Mouse (Mus musculus) megakaryocyte progenitor cell, adult 5-6 weeks (primary cell): ENCODE data around the gene Adam22. TPM values are rescaled to one million over a fixed set of nuclear protein-coding genes. Genes with fewer than 3 reads are reported as not detected.
A peak's percentile ranks its signal among the peaks of the same experiment; 100 is the strongest.
"Not testable (repeated sequence)": the region's sequence is repeated elsewhere in the genome, so short reads cannot be mapped to it uniquely, and the experiment has no call there.

Experiments used
- ATAC-seq: replicated peaks from 2 replicates; pipeline ENCODE4 v1.8.0; 2016; ENCODE audit warnings: mild to moderate bottlenecking, moderate TSS enrichment, inconsistent platforms; ENCODE audit not compliant: poor library complexity
- total RNA-seq, 2 experiments: library from RNA; stranded (forward) in 1 of 2; stranded (reverse) in 1 of 2; fragments of 157-497, 149-512 nt in 1 of 2; fragments of 200-1000 nt in 1 of 2; gene quantifications; 2 replicates each; pipeline versions ENCODE4 v1.2.3 to v1.2.4; 2015 to 2017

Gene Adam22
- total RNA-seq, 2 experiments from 2014 or later, result 0.33 to 2.6 TPM

DNA sequence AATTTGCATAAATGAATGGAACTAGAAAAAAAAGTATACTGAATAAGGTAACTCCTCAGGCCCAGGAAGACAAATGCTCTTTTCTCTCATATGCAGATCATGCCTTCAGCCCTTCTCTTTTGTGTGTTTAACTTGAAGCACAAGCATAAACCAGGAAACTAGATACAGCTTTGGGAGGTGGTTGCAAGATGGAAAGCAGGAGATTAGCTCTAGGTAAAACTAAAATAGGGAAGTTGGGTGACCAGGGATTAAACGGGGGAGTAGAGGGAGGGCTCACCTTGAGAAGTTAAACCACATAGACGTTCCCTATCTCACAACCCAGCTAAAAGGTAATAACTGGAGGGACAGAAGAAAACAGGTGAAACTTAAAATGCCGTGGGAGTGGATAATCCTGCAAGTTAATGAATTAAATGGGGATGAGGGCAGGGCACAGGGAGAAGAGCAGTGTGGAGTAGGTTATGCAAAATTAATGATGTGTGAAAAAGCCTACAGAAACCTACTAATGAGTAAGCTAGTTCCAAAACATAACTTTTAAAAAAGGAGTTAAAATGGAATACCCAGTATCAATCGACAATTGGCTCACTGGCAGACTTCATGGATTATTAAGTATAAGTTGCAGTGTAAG lies 40.2 kb downstream of the Adam22 start:
- ATAC-seq, result no peak

DNA sequence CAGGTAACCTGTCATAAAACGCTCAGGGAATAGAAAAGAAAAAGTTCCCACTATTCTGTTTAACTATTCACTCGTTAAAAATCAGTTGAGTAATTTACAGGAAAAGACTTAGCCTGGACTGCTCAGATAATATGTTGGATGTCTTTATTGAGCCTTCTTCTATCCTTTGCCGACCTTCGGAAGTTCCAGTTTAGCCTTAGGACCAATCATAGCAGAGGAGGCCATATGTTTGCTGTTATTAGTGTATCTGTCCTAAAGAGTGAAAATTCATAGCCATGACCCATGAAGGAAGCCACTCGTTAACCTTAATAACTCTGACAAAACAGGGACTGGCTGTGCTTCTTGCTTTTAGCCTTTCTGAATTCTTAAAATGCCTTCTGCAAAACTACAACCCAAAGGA lies 41.3 kb downstream of the Adam22 start:
- no peak for ATAC-seq

DNA sequence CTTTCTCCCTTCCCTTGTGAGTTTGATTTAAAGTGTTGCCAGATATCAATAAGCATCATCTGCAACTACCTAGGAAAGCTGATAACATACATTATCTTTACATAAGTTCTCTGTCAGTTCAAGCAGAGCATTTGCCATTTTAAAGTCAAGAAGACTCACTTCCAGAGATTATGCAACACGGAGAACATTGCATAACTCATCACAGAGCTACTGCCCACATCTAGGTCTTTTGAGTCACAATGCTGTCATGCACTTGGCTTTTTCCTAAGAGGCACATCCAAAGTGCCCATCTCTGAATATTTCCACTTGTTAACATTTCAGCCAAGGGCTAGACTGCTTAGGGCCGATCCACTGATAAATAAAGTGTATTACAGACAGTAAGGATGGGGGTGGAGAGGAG lies 55.6 kb downstream of the Adam22 start:
- peak; percentile 91 for ATAC-seq

- no peak for ATAC-seq
Observed at GRCm38 (mm10) chr5:8310907-8311306, 57.1 kb downstream of the Adam22 start.

GRCm38 (mm10) chr5:8297719-8298419 lies 70.1 kb downstream of the Adam22 start:
- no peak for ATAC-seq

DNA sequence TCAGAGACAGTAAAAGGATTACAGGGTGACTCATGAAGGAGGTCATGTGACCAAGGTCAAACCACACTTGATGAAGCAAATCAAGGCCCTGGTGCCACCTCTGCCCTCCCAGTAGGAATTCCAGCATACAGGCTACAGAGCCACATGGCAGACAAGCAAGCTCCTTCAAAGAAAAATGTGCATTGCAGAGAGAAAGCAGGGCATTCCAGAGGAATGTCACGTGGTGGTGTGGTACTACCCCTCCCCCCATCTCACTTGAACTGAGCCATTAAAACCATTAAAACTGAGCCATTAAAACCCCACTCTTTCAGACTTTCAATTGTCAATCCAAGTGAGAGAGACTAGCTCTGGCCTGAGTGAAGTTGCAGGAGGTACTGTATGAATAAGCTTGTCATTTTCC lies 74.7 kb downstream of the Adam22 start:
- no peak for ATAC-seq

- ATAC-seq, result no peak
Observed at GRCm38 (mm10) chr5:8291496-8291895, 76.5 kb downstream of the Adam22 start.

DNA sequence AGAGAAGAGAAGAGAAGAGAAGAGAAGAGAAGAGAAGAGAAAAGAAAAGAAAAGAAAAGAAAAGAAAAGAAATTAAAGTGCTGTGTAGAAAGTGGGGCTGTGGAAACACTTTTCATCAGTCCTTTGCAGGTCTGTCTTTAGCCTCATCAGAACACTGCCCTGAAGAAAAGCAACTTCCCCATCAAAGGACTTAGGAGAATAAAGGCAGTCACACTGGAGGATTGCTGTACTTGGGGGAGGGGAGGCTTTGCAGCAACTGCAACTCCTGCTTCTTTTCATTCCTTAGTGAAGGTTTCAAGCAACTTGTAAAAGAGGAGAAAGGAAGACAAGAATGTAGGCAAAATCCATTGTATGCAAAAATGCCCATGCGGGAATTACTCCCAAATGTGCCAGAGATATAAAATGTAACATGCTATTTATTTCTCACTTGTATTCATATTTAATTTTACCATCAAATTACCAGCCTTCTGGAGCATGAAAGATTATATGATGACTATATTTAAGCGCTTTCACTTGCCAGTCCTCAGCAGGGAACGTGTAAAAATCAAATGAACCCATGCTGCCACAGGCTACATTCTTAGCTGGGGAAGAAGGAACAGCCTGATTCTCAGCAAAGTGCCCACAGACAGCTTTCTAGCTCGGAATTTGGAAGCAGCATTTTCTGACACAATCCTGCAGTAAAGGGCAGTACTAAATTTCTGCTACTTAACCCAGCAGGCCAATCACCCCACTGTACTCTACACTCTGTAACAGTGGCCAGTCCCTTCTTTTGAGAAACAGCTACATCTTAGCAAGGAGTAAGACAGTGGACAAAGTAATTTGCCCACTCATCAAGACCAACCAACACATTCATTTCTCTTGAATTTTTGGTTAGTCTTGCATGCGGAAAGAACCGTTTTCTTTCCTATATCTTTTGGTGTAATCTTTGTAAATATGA lies 78.0 kb downstream of the Adam22 start:
- no peak for ATAC-seq

DNA sequence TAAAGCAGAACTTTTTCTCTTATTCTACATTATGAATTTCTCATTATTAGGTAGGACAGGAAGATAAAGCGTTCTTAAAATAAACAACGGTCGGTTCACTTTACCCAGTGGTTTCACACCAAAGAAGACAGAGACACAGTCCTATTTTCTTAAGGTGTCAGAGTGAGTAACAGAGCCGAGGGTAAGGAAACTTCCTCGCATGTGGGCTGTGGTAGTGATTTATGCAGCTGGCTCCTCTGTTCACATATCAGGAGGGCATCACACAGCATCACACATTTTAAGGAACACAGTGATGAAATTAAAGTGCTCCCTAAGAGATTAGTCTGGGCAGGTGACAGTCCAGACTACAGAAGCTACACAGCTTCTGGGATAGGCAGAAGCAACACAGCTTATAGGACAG lies 83.8 kb downstream of the Adam22 start:
- ATAC-seq, result no peak

DNA sequence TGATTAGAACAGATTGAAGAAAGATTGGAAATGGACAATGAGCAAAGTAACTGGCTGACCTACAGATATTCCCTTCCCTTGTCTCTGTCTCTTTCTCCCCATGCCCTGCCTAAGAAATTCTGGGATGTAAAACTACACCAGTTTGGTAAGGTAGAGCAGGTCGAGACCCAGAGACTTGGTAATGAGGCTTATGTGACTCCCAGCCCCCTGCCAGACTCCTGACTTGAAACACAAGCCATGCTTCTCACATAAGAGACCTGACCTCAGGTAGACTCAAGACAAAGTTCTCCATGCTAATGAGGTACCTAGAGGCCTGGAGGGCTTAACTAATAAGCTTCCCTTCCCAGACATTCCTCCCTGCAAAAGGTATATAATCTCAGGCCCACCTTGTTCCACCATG lies 91.8 kb downstream of the Adam22 start:
- ATAC-seq, result no peak

- no peak for ATAC-seq
Observed at GRCm38 (mm10) chr5:8257366-8257765, 110.6 kb downstream of the Adam22 start.

- peak; percentile 95 for ATAC-seq
Observed at GRCm38 (mm10) chr5:8256487-8256886, 111.5 kb downstream of the Adam22 start.

GRCm38 (mm10) chr5:8244696-8245095 lies 123.3 kb downstream of the Adam22 start:
- no peak for ATAC-seq

DNA sequence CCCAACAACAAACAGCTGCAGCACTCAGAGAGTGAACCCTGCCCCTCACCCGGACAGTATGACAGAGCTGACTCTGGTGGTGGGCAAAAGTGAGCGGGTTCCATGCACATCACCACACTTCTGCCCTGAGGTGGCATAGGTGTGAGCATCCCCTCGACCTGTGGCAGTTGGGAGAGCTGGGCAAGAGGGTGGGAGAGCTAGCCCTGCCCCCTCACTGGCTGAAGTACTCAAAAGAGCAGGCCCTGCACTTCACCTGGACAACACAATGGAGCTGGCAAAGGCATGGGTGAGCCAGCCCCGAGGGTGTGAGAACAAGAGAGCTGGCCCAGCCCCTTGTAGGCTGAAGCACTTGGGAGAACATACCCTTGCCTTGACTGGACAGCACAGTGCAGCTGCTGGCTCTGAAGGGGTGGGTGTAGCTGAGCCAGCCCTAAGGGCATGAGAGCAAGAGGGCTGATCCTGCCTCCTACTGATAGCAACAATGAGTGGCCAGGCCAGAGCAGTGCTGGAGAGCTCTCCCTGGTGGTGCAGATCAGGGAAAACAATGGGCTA lies 124.8 kb downstream of the Adam22 start:
- ATAC-seq, result peak; percentile 64; the same call in 1 of the 2 replicates

- no peak for ATAC-seq
Observed at GRCm38 (mm10) chr5:8242660-8243059, 125.3 kb downstream of the Adam22 start.

GRCm38 (mm10) chr5:8227073-8227472 lies 140.9 kb downstream of the Adam22 start:
- ATAC-seq, result no peak

DNA sequence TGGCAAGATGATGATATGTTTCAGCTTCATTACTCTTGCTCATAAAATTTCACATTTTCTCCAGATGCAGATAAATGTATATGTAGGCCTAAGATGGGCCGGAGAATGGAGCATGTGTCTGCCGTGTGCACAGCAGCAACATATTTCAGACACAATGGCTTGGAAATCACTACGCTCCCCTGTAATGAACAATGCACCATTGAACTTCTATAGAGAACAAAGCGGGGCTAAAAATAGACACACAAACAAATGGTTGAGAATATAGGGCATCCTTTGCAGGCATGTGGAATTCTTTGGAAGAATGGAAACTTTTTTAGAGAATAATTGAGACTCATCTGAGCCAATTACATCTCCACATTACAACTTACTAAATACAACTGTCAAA lies 143.6 kb downstream of the Adam22 start:
- ATAC-seq, result no peak

GRCm38 (mm10) chr5:8223597-8224320 lies 144.2 kb downstream of the Adam22 start:
- peak; percentile 89 for ATAC-seq

GRCm38 (mm10) chr5:8221630-8222029 lies 146.3 kb downstream of the Adam22 start:
- ATAC-seq, result peak; percentile 78

DNA sequence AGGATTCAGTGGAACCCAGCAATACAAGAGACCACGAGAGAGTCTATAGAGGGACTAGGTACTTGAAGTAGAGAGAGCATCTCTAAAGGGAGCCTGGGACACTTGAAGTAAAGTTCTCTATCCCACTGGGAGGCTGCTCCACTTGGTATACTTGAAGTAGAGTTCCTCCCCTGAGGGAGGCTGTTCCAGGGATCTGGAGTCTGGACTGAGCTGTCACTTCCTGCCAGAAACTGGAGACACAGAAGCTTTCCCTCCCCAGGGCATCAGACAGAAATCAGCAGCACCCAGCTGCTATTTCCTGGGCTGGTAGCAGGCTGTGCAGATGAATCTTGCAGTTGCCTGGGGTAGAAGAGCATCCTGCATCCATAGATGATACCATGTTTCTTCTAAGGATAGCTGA lies 152.1 kb downstream of the Adam22 start:
- ATAC-seq, result no peak

DNA sequence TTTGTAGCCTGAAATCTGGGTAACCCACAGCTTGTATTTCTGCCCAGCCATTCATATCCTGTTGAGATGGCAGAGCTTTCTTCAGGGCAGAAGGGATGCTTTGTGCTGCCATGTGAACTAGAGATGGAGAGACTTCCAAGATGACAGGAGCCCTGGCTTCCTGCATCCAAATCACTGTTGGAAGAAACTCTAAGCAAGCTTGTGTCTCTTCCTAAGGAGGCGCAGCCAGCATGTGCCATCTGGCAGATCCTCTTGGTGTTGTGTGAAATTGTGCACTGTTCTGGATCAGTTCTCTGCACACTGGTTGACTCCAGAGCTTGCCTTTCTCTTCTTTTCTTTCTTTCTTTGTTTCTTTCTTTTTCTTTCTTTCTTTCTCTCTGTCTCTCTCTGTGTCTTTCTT lies 183.0 kb downstream of the Adam22 start:
- ATAC-seq, result not testable (repeated sequence)
